Mouse (Mus musculus) heart, postnatal 25 days (tissue): ENCODE data around the gene Abraxas1. TPM values are rescaled to one million over a fixed set of nuclear protein-coding genes. Genes with fewer than 3 reads are reported as not detected.

Source experiments
- DNase-seq: peaks from one replicate; pipeline ENCODE4 v3.0.0; 2022; ENCODE audit warnings: low spot score
- intact Hi-C: fragments of 180-260 bp; cut with DNase I; formaldehyde crosslinking; loops from one replicate; pipeline ENCODE4 v1.15.1; 2025
- total RNA-seq, 2 experiments: library from RNA; stranded (reverse); gene quantifications; 2 replicates each; pipeline ENCODE4 v1.2.3; 2021

The Abraxas1 gene
- total RNA-seq, 2 experiments from 2014 or later = 9.9 to 10.1 TPM

DNA sequence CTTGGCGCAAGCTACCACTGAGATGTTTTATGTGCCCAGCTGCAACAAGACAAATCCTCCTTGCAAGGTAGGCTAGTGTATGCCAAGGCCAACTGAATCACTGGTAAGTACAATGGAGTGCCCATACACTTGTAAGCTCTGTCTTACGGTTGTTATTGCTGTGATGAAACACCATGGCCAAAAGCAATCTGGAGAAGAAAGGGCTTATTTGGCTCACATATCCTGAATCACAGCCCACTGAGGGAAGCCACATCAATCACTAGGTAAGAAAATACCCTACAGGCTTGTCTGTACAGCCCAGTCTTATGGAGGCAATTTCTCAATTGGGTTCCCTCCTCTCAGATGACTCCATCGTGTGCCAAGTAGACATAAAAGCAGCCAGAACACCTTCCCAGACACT lies 7.9 kb upstream of the Abraxas1 start:
- no peak for DNase-seq
- intact Hi-C loops = loop anchor here (10.0 kb wide), 1 partner anchor 836 kb away; the partner anchor contains the start of gene Nkx6-1

DNA sequence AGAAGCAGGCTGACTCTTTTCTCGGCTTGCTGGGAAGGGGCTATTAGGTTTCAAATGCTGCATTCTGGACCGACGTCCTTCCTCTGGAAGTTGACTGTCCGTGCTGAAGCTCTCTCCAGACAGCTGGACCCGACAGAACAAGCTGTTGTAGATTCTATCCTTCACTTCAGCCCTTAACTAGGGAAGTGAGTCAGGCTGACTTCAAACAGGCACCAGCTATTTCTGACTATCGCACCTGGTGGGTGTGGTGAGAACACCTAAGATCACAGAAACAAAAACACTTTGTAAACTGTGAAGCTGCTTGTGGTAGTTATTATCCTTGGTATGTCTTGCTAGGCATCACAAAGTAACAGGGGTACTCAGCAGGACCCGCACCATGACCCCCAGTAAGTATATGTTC lies 5.8 kb upstream of the Abraxas1 start:
- no peak for DNase-seq
- intact Hi-C loops = loop anchor here (1.0 to 10.0 kb wide), 2 partner anchors 89 to 838 kb away; partner anchors contain the start of gene Nkx6-1

DNA sequence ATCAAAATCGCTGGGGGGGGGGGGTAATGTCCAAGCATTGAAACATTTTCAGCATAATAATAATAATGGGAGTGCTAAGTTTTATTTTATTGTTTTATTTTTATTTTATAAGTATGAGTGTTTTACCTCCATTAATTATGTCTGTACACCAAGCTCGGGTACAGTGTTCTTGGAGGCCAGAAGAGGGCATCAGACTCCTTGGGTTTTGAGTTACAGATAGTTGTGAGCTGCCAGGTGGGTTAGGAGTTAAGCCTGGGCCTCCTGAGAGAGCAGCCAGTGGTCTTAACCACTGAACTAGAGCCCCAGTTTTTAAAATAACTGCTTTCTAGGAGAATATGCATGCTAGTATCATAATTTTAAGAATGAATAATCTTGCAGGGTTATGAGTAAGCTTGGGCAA lies 5.2 kb upstream of the Abraxas1 start:
- no peak for DNase-seq
- intact Hi-C loops = loop anchor here (1.0 to 10.0 kb wide), 2 partner anchors 89 to 839 kb away; partner anchors contain the start of gene Nkx6-1

DNA sequence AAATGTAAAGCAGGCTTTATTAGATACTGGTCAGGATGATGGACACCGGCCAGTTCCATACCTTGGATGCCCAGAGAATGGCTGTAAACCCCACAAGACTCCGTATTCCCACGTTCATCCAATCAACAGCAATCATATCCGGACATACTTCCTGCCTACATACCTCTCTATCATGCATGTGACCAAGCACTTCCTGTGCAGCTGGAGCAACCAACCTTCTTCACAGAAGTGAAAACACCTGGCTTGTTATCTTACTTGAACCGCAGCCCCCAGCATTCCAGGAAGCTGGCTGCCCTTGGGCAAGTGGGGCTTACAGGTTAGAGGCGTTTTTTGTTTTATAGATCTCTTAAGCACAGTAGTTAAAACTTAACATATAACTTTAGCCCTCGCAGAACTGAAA lies 2.1 kb upstream of the Abraxas1 start:
- no peak for DNase-seq
- intact Hi-C loops = loop anchor here (10.0 kb wide), 1 partner anchor 842 kb away; the partner anchor contains the start of gene Nkx6-1

DNA sequence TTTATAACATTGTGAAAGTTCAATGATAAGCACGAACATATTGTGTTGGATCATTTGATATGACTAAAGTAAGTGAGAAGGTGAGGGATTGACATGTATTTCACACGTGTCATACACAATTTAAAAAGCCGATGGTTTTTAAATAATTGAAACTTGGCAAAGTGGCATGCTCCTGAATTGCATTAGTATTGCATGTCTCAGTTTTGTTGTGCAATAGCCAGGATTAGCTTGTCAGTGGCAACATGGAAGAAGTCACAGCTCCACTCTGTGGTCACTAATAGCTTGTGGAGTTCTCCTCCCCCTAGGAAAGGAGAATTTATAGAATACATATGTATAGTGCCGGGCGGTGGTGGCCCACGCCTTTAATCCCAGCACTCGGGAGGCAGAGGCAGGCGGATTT lies 610 bp upstream of the Abraxas1 start:
- no peak for DNase-seq
- intact Hi-C loops = loop anchor here (2.0 to 10.0 kb wide), 2 partner anchors 23 to 843 kb away; partner anchors contain the start of genes Helq, Mrps18c and Nkx6-1

DNA sequence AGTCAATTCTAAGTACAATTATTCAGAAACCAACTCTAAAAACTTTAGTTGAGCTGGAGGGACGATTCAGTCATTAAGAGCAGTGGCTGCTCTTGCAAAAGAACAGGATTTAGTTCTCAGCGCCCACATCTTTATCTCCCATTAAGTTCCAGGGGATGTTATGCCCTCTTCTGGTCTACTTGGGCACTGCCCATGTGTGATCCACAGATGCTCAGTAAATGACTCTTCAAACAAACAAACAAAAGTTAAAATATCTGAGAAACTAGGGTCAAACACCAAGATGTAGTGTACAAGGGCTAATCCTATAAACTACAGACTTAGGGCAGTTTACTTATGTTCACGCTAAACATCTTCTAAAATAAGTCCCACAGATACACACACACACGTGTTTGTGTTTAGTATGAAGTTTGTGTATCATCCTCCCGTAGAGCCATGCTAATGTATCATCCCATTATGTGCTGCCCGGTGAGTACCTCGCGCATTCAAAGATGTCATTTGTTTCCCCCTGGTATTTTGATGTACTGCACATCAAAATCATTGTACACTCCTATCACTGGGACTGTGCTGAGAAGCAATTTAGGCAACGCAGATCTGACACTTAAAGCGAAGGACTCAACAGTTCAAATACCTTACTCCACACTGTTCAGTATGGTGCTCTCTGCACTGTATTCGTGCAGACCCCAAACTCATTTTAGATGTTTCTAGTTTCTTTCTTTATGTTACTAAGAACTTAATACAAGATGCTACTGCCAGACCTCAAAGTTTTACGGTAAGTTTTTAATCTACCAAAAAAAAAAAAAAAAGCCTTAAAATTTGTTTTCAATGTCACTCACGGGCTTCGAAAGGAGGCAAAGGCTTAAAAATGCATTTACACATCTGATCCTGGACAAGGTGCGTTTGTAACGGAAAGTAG lies 941 bp downstream of the Abraxas1 start:
- intact Hi-C loops = loop anchor here (2.0 to 10.0 kb wide), 3 partner anchors 21 to 845 kb away; partner anchors contain the start of genes Helq, Mrps18c and Nkx6-1
- no peak for DNase-seq

DNA sequence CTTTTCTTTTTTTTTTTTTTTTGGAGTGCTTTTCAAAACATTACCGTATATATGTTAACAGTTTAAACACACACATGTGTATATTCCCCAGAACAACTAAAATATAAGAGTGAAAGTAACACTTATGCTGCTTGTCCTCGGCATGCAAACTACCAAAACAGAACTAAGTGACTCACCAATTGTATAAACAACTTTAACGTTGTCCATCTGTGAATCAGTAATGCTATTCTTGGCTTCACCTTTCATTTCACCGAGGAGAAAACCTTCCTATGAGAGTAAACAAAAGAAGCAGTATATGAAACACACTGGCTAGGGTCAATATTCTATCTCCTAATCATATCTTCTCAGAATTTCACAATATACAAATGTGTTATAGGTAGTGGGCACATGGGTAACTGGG lies 2.4 kb downstream of the Abraxas1 start:
- DNase-seq = no peak
- intact Hi-C loops = loop anchor here (5.0 kb wide), 1 partner anchor 761 kb away; no protein-coding TSS in a partner anchor

DNA sequence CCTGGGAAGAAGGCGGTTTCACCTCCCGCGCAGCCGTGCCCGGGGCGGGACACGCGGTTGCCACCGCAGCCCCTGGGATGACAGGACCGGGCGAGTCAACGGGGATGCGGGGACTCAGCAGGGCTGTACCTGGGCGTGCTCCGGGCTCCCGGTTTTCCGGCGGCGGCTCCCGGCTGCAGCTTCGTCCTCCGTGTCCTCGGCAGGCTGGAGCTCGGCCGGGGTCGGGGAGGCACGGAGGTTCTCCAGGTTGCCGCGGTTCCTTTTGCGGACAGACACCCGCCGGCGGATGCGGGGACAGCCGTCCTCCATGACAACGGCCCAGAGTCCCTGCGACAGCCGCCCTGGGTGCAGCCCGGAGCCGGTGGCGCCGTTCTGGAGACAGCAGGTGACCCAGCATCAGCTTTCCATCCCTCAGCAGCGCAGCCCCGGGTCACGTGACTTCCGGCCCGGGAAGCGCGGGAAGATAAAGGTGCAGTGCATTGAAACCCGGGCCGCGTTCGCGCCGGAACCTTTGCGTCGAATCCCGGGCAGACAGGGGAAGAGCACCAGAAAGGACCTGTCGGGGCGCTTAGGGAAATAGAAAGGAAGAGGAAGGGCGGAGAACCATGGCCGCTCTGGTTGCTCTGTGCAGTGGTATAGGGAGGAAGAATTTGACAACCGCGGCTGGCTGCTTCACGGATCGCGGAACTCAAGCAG lies 22.5 kb downstream of the Abraxas1 start, which contains the start of the genes Helq and Mrps18c:
TSS of gene Helq (minus strand) at position 434 of the 696 bp plus-strand sequence.
TSS of gene Mrps18c (plus strand) at position 463 of the 696 bp plus-strand sequence.
- DNase-seq = peak; percentile 71
- intact Hi-C loops = loop anchor here (2.0 to 10.0 kb wide), 2 partner anchors 22 to 254 kb away; partner anchors contain the start of gene Abraxas1

DNA sequence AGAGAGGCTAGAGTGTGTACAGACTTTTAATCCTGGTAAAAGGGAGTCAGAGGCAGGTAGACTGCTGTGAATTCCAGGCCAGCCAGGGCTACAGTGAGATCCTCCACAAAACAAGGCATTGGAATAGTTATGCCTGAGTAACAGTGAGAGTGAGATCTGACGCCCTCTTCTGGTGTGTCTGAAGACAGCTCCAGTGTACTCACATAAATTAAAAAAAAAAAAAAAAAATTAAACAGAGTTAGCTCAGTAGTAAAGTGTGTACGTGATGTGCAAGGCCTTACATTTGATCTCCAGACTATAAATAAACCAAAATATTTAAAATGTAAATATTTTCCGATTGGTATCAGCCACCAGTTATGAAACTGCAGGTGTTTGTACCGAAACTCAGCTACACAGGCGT lies 26.7 kb downstream of the Abraxas1 start:
- DNase-seq = no peak
- intact Hi-C loops = loop anchor here (10.0 kb wide), 1 partner anchor 249 kb away; no protein-coding TSS in a partner anchor

DNA sequence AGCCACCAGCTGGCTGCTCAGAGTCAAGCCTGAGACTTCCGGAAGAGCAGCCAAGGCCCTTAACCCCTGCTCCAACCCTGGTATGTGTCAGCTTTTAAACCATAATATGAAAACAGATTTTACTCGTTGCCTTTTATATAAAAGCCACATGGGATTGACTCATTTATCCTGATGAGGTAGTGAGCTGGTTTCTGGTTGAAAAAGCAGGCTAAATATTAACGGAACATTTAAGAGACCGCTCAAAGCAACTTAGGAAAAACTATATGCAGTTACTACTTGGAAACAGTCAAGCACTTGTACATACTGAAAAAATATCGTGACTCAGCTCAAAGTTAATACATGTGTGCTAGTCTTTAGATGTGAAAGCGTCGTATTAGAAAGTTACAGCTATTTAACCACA lies 28.5 kb downstream of the Abraxas1 start:
- no peak for DNase-seq
- intact Hi-C loops = loop anchor here (10.0 kb wide), 1 partner anchor 247 kb away; no protein-coding TSS in a partner anchor

DNA sequence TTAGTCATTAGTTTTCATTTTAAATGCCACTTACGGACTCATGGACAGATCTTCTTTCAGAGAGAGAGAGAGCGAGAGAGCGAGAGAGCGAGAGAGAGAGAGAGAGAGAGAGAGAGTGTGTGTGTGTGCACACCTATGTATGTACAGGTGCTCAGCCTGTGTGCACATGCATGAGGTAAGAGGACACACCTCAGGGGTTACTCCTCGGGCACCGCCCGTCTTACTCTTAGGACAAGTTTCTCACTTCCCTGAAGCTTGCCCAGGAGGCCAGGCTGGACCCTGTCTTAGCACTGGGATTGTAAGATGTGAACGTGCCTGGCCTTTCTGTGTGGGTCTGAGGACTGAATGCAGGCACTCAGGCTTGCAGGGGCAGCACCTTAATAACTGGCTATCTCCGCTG lies 33.2 kb downstream of the Abraxas1 start:
- intact Hi-C loops = no loop called here

DNA sequence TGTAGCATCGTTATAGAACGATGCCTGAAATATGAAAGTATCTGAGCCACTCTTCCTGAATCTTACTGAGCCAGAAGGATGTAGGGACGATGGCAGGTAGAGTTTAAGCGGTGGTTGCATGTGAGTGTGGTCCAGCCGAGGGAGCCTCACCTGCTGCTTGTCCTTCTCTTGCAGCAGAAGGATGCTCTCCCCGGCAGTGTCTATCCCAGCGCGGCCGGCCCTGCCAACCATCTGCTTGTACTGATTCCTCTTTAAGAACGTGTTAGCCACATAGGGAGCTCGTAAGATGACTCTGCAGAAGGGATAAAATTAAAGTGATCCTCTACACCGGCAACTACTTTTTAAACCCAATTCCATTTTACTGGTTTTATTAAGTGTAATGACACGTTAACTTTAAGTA lies 41.8 kb downstream of the Abraxas1 start:
- no peak for DNase-seq
- intact Hi-C loops = no loop called here

More for the DNA sequence above, 33.2 kb downstream of the Abraxas1 start:
- DNase-seq = no peak

DNA sequence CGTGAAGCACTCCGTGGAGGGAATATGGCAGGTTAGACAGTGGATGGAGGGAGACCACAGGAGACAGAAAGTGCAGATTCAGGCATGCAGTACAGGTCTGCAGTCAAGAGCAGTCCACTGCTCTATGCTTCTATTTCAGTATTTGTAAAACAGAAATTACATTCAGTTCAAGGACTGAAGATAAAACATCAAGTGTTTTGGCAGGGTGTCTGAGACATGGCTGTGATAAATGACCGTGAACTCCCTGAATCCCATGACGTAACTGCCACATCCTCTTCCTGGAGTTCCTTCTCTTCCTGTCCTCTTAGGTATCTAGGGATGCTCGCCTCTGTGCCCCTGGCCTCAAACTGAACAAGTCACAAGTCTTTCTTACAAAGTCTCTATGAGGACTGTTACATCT lies 43.9 kb downstream of the Abraxas1 start:
- intact Hi-C loops = no loop called here

DNA sequence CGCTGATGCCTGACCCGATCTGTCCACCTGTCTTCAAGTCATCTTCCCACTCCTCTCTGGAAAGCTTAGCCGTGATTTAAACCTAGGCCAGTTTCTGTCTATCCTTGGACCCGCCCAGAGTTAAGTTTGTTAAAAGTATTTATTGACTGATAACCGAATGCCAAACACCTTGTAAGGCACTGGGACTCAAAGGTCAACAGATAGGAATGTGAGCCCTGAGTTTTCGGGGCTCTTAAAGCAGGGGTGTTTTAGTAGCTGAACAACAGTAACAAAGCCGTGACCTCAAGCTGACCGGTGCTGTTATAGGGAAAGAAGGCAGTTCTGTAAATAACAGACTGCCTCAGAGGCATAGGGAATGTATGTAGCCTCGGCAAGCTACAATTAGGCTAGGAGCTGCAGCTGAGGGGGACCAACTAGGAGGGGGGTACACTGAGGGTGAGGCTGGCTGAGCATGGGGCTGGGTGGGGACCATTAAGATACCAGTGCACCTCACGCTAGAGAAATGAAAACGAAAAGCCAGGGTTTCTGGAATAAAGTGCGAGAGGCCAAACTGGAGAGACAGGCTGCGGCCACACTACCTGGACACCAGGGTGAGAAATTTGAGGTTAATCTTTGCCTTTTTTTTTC lies 44.9 kb downstream of the Abraxas1 start:
- no peak for DNase-seq

More for the DNA sequence above, 43.9 kb downstream of the Abraxas1 start:
- DNase-seq = no peak

DNA sequence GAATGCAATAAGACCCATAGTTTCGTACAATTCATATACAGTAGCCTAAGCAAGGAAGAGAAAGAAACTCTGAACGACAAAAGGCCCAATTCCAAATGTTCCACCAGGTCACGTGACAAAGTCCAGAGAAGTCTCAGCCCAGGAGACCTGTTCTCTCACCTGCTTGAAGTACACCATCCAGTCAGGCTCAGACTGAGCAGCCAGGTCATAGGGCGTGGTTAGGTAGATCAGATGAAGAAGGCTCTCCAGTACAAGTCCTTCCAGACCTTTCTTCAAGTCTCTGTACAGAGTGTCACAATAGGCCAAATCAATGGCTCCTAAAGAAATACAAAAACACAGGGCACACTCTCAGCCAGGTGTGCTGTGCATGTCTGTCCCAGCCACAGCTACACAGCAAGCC lies 49.2 kb downstream of the Abraxas1 start:
- no peak for DNase-seq
- intact Hi-C loops = no loop called here

More for the DNA sequence above, 44.9 kb downstream of the Abraxas1 start:
- intact Hi-C loops = no loop called here

DNA sequence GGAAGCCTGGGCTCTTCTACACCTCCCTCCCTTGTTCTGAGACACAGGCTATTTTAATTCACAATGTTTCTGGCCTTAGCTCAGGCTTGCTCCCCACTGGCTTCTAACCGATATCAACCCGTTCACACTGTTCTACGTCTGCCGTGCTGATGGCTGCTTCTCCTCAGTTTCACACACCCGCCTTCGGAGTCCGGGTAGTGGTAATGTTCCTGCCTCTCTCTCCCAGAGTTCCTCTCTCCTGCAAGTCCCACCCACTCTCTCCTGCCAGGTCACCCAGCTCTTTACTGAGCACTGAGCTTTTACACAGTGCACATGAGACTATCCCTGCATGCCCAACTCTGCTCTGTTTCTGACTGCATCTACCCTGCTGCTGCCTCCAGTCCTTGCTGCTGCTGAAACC lies 54.7 kb downstream of the Abraxas1 start:
- intact Hi-C loops = no loop called here
- no peak for DNase-seq

DNA sequence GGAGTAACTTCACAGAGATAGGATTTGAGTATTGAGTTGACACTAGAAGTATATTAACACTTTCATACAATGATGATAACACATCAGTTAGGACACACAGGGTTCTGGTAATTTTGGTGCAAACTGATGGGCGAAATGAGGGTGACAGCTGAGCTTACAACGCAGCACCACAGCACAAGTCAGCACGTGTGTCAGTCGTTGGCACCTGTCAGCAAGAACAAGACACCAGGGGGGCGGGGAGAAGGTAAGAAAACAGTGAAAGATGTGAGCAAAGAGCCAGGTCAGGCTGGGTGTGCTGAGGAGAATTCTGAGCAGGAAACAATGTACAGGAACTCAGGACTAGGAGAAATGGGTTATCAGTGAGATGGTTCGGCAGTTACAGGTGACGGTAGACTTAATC lies 59.0 kb downstream of the Abraxas1 start:
- DNase-seq = no peak
- intact Hi-C loops = no loop called here

DNA sequence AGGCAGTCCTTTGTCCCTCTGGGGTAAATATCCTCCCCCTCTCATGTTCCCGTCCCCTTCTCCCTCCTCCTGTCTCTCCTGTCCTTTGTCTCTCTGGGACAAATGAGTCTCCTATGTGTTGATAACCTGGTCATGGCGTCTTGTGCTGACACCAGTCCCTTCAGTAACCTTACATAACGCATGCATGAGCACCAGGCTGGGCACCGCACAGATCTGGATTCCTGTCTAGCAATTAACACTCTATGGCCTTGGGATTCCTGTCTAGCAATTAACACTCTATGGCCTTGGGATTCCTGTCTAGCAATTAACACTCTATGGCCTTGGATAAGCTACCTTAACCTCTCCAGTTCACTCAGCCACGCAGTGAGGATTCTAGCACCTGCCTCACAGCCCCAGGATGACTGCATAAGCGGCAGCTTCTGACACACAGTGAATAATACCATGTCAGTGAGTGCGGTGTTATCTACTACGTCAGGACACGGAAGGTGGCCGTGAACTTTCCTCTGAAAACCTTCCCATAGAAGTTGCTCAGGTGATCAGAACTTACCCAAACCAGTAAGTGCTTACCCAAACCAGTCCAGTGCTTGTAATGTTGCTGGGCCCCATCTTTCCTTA lies 60.6 kb downstream of the Abraxas1 start:
- intact Hi-C loops = no loop called here
- DNase-seq = no peak

DNA sequence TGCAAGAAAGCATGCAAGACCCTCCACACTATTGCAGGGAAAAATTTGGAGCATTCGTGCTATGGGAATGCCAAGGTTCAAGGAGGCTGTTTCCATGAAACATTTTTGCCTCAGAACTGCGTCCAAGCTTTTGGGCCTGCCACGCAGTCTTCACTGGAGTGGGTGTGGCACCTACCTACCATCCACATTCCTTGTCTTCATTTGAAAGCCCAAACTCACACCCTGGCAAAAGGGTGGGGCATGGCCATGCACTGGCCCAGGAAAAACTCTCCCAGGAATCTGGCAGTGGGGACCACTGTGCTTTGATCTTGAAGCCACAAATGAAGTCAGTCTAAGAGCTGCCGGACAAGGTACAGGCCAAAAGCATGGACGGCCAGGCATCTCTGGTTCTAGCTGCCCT lies 62.6 kb downstream of the Abraxas1 start:
- DNase-seq = no peak
- intact Hi-C loops = no loop called here
